Mouse (Mus musculus): ENCODE data around the gene Gnb2.

DNA sequence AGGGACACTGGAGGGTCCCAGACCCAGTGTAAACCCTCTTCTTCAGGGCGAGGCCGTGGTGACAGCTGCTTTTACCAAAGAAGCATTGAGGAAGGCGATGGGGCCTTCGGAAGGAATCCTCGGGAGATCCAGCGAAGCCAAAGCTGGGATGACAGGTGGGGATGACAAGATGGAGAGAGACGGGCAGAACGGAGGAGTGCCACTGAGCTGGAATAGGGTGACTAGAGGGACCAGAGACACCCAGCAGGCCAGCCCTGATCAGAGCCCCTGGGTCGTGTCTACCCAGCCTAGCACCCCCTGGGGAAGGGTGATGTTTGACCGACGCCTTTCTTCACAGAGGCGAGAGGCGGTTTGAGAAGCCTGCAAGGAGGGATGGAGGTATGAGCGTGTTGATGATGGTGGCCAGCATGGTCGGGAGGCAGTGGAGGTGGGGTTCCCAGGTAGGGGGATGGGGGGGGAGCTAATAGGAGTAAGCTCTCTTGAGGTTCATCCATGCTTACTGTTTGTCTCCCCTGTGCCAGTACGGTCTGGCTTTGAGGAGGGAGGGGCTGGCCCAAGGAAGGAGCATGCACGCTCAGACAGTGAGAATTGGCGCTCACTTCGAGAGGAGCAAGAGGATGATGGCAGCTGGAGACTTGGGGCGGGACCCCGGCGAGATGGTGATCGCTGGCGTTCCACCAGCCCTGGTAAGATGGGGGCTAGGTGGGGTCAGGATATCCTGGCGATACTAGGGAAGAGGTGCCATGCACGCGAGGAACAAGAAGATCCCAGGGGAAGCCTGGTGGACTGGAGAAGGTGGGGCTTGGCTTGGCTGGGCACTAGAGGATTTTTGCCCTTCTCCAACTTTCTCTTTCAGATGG, 13.4 kb downstream of the Gnb2 start:
- TF ChIP-seq CTCF (IDR thresholded peaks at IDR 0.05; ENCODE audit: extremely low read depth, insufficient read depth, insufficient read length, insufficient replicate concordance) (no peak), POLR2A (IDR thresholded peaks at IDR 0.05; ENCODE audit: low read depth, low read length) (no peak)
